Mouse (Mus musculus) midbrain, embryonic 12.5 days (tissue): ENCODE measurements around the gene Clrn1. TPM values are rescaled to one million over a fixed set of nuclear protein-coding genes. Genes with fewer than 3 reads are reported as not detected.
"Not testable (repeated sequence)": the region's sequence is repeated elsewhere in the genome, so short reads cannot be mapped to it uniquely, and the experiment has no call there.

ENCODE experiments used
- ATAC-seq: fragments of 200-750 bp; cut with Nextera tagmentation; 2 replicates; pipeline ENCODE4 v1.8.0; 2017; ENCODE audit warnings: low read depth, moderate TSS enrichment, moderate library complexity; ENCODE audit not compliant: low FRiP score
- H3K27ac ChIP-seq: fragments of 300-500 bp; sonication (generic); replicated peaks from 2 replicates; pipeline ENCODE4 v1.5.1; 2016; ENCODE audit warnings: mild to moderate bottlenecking
- H3K27me3 ChIP-seq: fragments of 300-500 bp; sonication (generic); 2 replicates; pipeline ENCODE4 v1.6.1; 2016; ENCODE audit warnings: mild to moderate bottlenecking
- H3K36me3 ChIP-seq: fragments of 300-500 bp; sonication (generic); 2 replicates; pipeline ENCODE4 v1.6.1; 2016
- H3K4me1 ChIP-seq: fragments of 300-500 bp; sonication (generic); 2 replicates; pipeline ENCODE4 v1.6.1; 2016
- H3K4me2 ChIP-seq: fragments of 300-500 bp; sonication (generic); replicated peaks from 2 replicates; pipeline ENCODE4 v1.6.1; 2016; ENCODE audit warnings: mild to moderate bottlenecking, moderate library complexity
- H3K4me3 ChIP-seq: fragments of 300-500 bp; sonication (generic); 2 replicates; pipeline ENCODE4 v1.5.1; 2016; ENCODE audit warnings: mild to moderate bottlenecking
- H3K9ac ChIP-seq: fragments of 300-500 bp; sonication (generic); replicated peaks from 2 replicates; pipeline ENCODE4 v1.6.1; 2016; ENCODE audit warnings: mild to moderate bottlenecking, moderate library complexity
- H3K9me3 ChIP-seq: fragments of 300-500 bp; sonication (generic); 2 replicates; pipeline ENCODE4 v1.6.1; 2016; ENCODE audit warnings: mild to moderate bottlenecking
- WGBS: fragments of 180-500 bp; shearing (Covaris S2); methylation state at CpG from one replicate; pipeline ENCODE4 v1.1.7; 2016; 5-methylcytosine and 5-hydroxymethylcytosine counted together
- polyA plus RNA-seq: library from polyadenylated mRNA; unstranded; fragments of >200 nt; fragmentation: Nextera tagmentation; extraction: Ambion mirVana; gene quantifications from 2 replicates; pipeline ENCODE4 v1.2.1, GENCODE M21; 2016

The Clrn1 gene
- polyA plus RNA-seq, 1 experiment from 2014 or later: 0.27 TPM

DNA sequence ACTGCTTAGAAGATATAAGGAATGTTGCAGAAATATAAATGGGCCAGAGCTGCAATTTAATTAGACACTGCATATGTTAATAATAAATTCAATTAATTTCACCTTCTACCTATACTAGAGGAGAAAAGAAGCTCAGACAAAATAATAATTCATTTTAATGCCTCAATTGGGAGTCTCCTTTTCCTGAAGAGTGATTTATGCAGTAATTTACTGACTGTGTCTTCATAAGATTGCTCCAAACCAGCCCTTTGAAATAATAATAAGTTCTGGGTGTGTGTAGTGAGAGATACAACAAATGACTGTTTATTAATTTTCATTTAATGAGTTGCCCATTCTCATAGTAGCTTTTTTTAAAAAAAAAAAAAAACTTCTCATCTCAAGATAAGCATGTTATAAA lies 1.6 kb downstream of the Clrn1 start:
- H3K4me3 ChIP-seq: no peak overlapping the region
- no peak overlapping the region for H3K4me2 ChIP-seq
- peaks cover 11% of the 10 kb centered on the region for H3K4me1 ChIP-seq
- no peak for ATAC-seq
- no peak overlapping the region for H3K9ac ChIP-seq
- no peak overlapping the region for H3K27ac ChIP-seq
- no peaks in the 10 kb centered on the region for H3K9me3 ChIP-seq
- H3K27me3 ChIP-seq: no peaks in the 10 kb centered on the region; the same call in 1 of the 2 replicates
- no peaks in the 10 kb centered on the region for H3K36me3 ChIP-seq

DNA sequence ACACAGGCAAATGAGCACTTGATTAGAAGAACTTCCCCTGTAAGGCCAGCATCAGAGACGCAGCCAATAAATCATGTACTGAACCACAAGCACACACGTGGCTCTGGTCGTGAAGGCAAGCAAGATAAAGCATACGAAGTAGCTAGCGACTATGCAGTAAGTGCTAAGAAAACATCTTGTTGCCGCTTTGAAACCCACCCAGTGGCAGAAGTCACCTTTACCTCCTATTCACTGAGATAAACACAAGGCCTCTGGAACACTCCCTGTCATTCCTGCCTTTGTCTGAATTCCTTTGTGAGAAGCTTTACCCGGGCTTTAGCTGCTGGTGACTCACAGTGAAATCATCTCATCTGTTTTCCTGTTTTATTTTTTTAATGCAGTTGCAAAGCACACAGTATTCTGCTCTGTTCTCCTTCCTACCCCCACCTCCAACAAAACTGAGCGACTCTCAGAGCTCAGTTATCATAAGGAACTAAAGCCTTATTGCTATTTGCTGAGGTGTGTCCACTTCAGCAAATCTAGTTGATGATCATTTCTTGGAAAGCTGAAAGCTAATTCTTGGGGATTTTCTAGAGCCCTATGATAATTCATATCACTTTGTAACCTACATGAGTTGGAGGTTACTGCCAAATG lies 2.1 kb downstream of the Clrn1 start:
- Histone ChIP-seq H3K9me3 (no peaks in the 10 kb centered on the region), H3K4me3 (no peak overlapping the region), H3K4me2 (no peak overlapping the region), H3K27ac (no peak overlapping the region), H3K27me3 (no peaks in the 10 kb centered on the region; the same call in 1 of the 2 replicates), H3K9ac (no peak overlapping the region), H3K4me1 (peaks cover 11% of the 10 kb centered on the region), H3K36me3 (no peaks in the 10 kb centered on the region)
- ATAC-seq: no peak
- 22% methylated on average over 8 of the region's 8 CpGs for WGBS

DNA sequence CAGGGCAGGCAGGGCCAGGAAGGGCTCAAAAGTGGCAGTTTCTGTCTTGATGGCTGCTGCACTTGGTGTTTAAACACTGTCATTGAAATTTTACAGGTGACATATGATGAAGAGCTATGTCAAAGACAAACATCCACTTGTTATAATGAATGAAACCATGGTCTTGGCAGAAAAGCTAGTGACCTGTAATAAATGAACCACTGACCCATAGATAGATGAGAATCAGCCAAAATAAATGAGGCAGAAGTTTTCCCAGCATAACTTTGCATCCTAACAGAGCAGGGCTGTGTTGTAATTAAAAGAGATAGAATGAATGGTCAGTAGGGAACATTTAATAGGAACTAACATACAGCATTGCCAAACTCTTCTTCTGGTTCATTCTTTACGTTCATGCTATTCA lies 4.1 kb downstream of the Clrn1 start:
- Histone ChIP-seq H3K36me3 (no peaks in the 10 kb centered on the region), H3K4me3 (no peak overlapping the region), H3K4me2 (no peak overlapping the region), H3K27me3 (no peaks in the 10 kb centered on the region; the same call in 1 of the 2 replicates), H3K4me1 (peaks cover 11% of the 10 kb centered on the region), H3K27ac (no peak overlapping the region), H3K9ac (no peak overlapping the region), H3K9me3 (no peaks in the 10 kb centered on the region)
- no peak for ATAC-seq
- WGBS: 53% methylated on average over 1 of the region's 1 CpGs

DNA sequence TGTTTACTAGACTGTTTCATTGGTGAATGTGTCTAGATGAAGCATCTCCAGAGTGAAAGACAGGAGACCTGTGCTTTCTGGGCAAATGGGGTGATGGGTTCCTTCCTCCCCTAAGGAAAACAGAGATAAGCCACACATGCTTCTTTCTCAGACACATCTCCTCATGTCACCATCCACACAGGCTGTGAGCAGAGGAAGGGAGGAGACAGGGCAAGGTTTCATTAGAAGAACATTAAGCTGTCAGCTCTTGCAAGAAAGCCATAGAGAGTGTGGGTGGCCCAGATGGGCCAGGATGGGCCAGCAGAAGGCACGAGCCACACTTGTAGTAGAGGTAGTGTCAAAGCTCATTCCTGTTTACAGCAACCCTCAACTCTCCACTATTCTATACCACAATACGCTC lies 5.0 kb downstream of the Clrn1 start:
- WGBS: 81% methylated on average over 2 of the region's 2 CpGs
- Histone ChIP-seq H3K27ac (no peak overlapping the region), H3K4me2 (no peak overlapping the region), H3K9me3 (no peaks in the 10 kb centered on the region), H3K36me3 (no peaks in the 10 kb centered on the region), H3K27me3 (no peaks in the 10 kb centered on the region; the same call in 1 of the 2 replicates), H3K9ac (no peak overlapping the region), H3K4me1 (peaks cover 11% of the 10 kb centered on the region), H3K4me3 (no peak overlapping the region)
- no peak for ATAC-seq

DNA sequence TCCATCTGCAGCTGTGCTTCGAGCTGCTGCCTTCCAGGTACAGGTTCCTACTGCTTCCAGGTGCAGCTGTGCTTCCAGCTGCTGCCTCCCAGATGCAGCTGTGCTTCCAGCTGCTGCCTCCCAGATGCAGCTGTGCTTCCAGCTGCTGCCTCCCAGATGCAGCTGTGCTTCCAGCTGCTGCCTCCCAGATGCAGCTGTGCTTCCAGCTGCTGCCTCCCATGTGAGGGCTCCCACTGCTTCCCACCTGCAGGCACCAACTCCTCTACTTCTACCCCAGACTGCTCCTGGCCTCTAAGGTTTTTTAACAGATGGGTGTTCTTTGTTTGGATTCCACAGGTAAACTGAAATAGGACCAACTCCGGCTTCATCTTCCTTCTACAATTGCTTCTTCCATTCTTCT lies 13.3 kb downstream of the Clrn1 start:
- 75% methylated on average over 2 of the region's 2 CpGs for WGBS
- not testable (repeated sequence) for H3K4me3 ChIP-seq, H3K9me3 ChIP-seq, H3K27ac ChIP-seq, ATAC-seq, H3K27me3 ChIP-seq, H3K36me3 ChIP-seq, H3K9ac ChIP-seq, H3K4me1 ChIP-seq, H3K4me2 ChIP-seq

DNA sequence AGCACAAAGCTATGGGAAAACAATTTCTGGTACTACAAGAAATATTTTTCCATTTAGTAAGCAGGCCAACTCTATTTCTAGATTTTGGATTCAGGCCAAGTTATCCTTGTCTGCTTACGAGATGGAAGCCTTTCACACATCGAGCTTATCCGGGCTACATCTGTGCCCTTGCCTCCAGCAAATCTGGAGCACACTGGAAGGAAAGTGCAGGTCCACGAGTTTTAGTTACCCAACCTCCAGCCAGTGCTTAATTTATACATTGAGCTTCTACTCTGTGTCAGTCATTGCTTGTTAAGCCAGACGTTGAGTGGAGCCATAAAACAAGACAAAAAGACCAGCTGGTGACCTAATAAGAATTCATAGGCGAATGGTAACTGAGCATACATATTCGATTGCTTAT lies 19.4 kb downstream of the Clrn1 start:
- no peak overlapping the region for H3K27ac ChIP-seq
- 57% methylated on average over 7 of the region's 7 CpGs for WGBS
- no peaks in the 10 kb centered on the region for H3K27me3 ChIP-seq
- no peaks in the 10 kb centered on the region for H3K4me1 ChIP-seq
- peak; percentile 63 for ATAC-seq
- H3K9ac ChIP-seq: no peak overlapping the region
- no peak overlapping the region for H3K4me2 ChIP-seq
- no peak overlapping the region for H3K4me3 ChIP-seq
- no peaks in the 10 kb centered on the region for H3K36me3 ChIP-seq
- no peaks in the 10 kb centered on the region for H3K9me3 ChIP-seq

DNA sequence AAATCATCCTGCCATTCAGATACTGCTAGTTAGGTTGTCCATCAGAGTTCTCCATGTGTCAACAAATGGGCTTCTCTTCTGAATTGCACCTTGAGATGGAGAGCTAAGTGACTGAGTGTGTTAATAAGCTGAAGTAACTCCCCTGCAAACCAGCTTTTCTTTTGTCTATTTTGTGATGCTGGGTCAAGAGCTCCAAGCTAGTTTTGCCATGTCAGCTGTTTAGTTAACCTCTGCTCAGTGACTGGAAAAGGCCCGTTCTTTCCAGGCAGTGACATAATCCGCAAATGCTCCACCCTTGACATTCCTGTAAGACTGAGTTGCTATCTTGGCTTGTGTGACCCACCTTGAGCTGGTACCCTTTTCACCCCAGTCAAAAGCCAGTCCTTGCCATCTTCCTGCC lies 22.2 kb downstream of the Clrn1 start:
- Histone ChIP-seq H3K4me2 (no peak overlapping the region), H3K4me1 (no peaks in the 10 kb centered on the region), H3K27me3 (no peaks in the 10 kb centered on the region), H3K27ac (no peak overlapping the region), H3K4me3 (no peak overlapping the region), H3K9ac (no peak overlapping the region), H3K36me3 (no peaks in the 10 kb centered on the region), H3K9me3 (no peaks in the 10 kb centered on the region)
- no peak for ATAC-seq
- 65% methylated on average over 2 of the region's 2 CpGs for WGBS

DNA sequence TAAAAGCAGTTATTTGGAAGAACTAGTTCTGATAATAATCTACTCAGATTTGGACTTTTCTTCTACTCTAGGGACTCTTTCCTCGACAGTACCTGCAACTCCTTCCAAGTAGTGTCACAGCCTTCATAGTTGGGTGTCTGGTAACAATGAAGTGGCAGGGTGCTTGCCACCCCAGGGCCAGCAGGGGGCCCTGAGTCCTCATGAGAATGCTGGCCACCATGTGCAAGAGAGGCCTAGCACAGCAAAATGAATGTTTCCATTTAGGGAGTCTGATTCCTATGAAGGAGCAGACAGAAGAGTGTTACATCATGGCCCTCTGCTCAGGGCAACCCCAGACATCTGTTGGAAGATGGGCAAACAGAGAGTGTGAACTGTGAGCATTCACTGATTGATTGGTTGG lies 41.7 kb downstream of the Clrn1 start:
- ATAC-seq: no peak
- Histone ChIP-seq H3K9me3 (no peaks in the 10 kb centered on the region), H3K4me3 (no peak overlapping the region), H3K36me3 (no peaks in the 10 kb centered on the region), H3K4me2 (no peak overlapping the region), H3K27me3 (no peaks in the 10 kb centered on the region), H3K9ac (no peak overlapping the region), H3K27ac (no peak overlapping the region), H3K4me1 (no peaks in the 10 kb centered on the region)
- WGBS: 66% methylated on average over 1 of the region's 1 CpGs

DNA sequence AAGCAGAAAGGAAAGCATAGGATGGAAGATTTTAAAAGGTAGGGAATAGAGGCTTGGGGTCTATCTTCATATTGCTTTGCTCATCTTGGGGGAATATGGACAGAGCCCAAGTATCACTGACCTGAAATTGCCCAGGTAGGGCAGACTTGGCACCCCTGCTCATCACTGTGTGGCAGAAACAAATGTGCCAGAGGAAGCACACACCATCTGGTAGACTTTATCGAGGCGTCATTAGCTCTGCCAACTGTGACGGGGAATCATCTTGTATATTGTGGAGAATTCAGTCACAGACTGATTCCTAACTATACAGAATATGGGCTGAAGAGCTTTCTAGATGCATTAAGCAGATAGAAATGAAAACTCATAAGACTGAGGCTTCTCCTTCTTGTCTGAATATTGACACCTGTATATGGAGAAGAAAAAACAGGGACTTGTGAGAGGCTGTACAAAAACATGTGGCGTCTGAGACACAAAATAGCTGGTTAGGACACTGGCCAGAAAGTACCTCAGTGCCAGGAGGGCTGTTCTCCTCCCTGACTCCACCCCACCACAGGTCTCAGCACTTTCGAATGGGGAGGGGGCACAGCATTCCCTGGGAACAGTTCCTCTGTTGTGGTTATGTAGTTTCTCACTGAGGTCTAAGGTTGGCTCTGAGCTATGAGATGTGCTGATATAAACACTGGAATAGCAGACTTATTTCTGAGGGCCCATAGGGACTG lies 51.5 kb downstream of the Clrn1 start:
- no peak overlapping the region for H3K4me2 ChIP-seq
- H3K9me3 ChIP-seq: no peaks in the 10 kb centered on the region
- H3K9ac ChIP-seq: no peak overlapping the region
- no peaks in the 10 kb centered on the region for H3K36me3 ChIP-seq
- no peaks in the 10 kb centered on the region for H3K4me1 ChIP-seq
- H3K27me3 ChIP-seq: peaks cover 70% of the 10 kb centered on the region
- no peak overlapping the region for H3K4me3 ChIP-seq
- ATAC-seq: no peak
- 91% methylated on average over 5 of the region's 5 CpGs for WGBS
- H3K27ac ChIP-seq: no peak overlapping the region

DNA sequence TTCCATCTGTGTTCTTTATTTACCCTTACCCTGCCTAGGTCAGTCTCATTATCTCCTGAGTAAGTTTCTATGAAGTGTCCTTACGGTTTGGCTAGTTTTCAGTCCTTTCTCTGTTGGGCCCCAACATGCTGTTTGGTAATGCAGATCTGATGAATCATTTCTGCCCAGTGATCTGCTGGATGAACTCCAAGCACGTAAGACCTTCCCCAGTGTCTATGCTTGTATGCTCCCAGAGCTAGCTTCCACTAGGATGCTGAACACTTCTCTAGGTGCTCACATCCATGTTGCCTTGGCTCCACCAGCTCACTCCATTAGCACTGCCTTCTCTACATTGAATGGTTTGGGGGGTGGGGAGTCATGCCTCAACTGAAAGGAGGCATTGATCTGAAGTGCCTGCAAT lies 52.3 kb downstream of the Clrn1 start:
- Histone ChIP-seq H3K4me1 (no peaks in the 10 kb centered on the region), H3K27ac (no peak overlapping the region), H3K9me3 (no peaks in the 10 kb centered on the region), H3K9ac (no peak overlapping the region), H3K27me3 (peaks cover 72% of the 10 kb centered on the region), H3K4me2 (no peak overlapping the region), H3K4me3 (no peak overlapping the region), H3K36me3 (no peaks in the 10 kb centered on the region)
- WGBS: 82% methylated on average over 2 of the region's 2 CpGs
- ATAC-seq: no peak

DNA sequence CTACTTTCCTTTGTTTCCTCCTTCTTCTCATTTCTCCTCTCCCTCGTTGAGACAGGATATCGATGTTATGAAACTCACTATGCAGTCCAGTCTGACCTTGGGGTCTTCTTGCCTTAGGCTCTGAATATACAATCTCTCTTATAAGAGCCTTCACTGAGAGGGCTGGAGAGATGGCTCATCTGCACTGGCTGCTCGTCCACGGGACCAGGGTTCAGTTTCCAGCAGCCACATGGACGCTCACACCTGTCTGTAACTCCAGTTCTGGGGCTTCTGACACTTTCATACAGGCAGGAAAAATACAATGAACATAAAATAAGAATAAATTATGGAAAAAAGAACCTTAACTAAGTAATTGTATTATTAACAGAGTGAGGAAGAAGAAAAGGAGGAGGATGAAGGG lies 53.6 kb downstream of the Clrn1 start:
- no peaks in the 10 kb centered on the region for H3K36me3 ChIP-seq
- 81% methylated on average over 5 of the region's 5 CpGs for WGBS
- no peak for ATAC-seq
- peaks cover under 1% of the 10 kb centered on the region; the same call in 1 of the 2 replicates for H3K4me1 ChIP-seq
- no peak overlapping the region for H3K4me2 ChIP-seq
- no peaks in the 10 kb centered on the region for H3K9me3 ChIP-seq
- no peak overlapping the region for H3K4me3 ChIP-seq
- no peak overlapping the region for H3K9ac ChIP-seq
- peaks cover 81% of the 10 kb centered on the region for H3K27me3 ChIP-seq
- no peak overlapping the region for H3K27ac ChIP-seq

DNA sequence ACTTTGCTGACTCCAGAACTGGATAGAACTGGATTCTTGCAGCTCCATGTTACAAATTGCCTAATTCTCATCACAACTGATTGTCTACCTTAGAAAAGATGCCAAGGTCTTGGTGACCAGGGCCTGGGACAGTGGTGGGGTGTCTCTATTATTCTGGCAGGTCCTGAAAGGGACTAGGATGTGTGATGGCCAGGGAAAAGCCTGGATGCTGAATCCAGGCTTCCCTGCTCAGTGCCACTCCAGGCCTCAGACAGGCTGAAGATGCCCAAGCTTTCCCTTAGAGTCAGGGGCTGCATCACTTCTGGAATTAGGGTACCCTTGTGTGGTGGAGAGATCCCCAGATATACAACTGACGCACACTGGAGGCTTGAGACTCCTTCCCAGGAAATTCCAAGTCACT lies 55.2 kb downstream of the Clrn1 start:
- Histone ChIP-seq H3K4me2 (no peak overlapping the region), H3K4me1 (peaks cover 8% of the 10 kb centered on the region; the same call in 1 of the 2 replicates), H3K9me3 (no peaks in the 10 kb centered on the region), H3K4me3 (no peak overlapping the region), H3K36me3 (no peaks in the 10 kb centered on the region), H3K27me3 (peaks cover 88% of the 10 kb centered on the region), H3K27ac (no peak overlapping the region), H3K9ac (no peak overlapping the region)
- ATAC-seq: no peak
- WGBS: 89% methylated on average over 1 of the region's 1 CpGs
